Mouse (Mus musculus) urinary bladder, postnatal 10 days (tissue): ENCODE data around the gene D930007J09Rik.

Experiments used
- DNase-seq: peaks from one replicate; pipeline ENCODE4 v3.0.0; 2022; ENCODE audit warnings: low spot score

D930007J09Rik gene

GRCm38 (mm10) chr13:32819926-32820325, 17.3 kb upstream of the D930007J09Rik start:
- no peak for DNase-seq

GRCm38 (mm10) chr13:32819241-32819640, 16.6 kb upstream of the D930007J09Rik start:
- DNase-seq, result no peak

- no peak for DNase-seq
Observed at GRCm38 (mm10) chr13:32807624-32808023, 5.0 kb upstream of the D930007J09Rik start.

- no peak for DNase-seq
Observed at GRCm38 (mm10) chr13:32806820-32807219, 4.2 kb upstream of the D930007J09Rik start.

GRCm38 (mm10) chr13:32803701-32804345, 1.2 kb upstream of the D930007J09Rik start:
- no peak for DNase-seq

- DNase-seq, result peak; percentile 83
Observed at GRCm38 (mm10) chr13:32801693-32802221, 892 bp downstream of the D930007J09Rik start, which contains the start of gene Wrnip1. Wrnip1 (plus strand) TSS chr13:32802038.

GRCm38 (mm10) chr13:32800859-32801258, 1.8 kb downstream of the D930007J09Rik start:
- DNase-seq, result no peak

GRCm38 (mm10) chr13:32799131-32799530, 3.5 kb downstream of the D930007J09Rik start:
- no peak for DNase-seq

GRCm38 (mm10) chr13:32797085-32797484, 5.6 kb downstream of the D930007J09Rik start:
- no peak for DNase-seq

GRCm38 (mm10) chr13:32795166-32795565, 7.5 kb downstream of the D930007J09Rik start:
- DNase-seq, result no peak

- no peak for DNase-seq
Observed at GRCm38 (mm10) chr13:32794619-32795018, 8.0 kb downstream of the D930007J09Rik start.

- no peak for DNase-seq
Observed at GRCm38 (mm10) chr13:32789781-32790180, 12.9 kb downstream of the D930007J09Rik start.

GRCm38 (mm10) chr13:32787584-32787983, 15.1 kb downstream of the D930007J09Rik start:
- DNase-seq, result no peak

GRCm38 (mm10) chr13:32783816-32784215, 18.8 kb downstream of the D930007J09Rik start, which contains the start of gene Mylk4:
Mylk4 (minus strand) TSS chr13:32783954.
- DNase-seq, result no peak

GRCm38 (mm10) chr13:32783055-32783454, 19.6 kb downstream of the D930007J09Rik start:
- no peak for DNase-seq

GRCm38 (mm10) chr13:32778861-32779260, 23.8 kb downstream of the D930007J09Rik start:
- DNase-seq, result no peak

GRCm38 (mm10) chr13:32776350-32776749, 26.3 kb downstream of the D930007J09Rik start:
- DNase-seq, result no peak

- no peak for DNase-seq
Observed at GRCm38 (mm10) chr13:32775889-32776288, 26.8 kb downstream of the D930007J09Rik start.

GRCm38 (mm10) chr13:32769960-32770359, 32.7 kb downstream of the D930007J09Rik start:
- DNase-seq, result no peak

GRCm38 (mm10) chr13:32768104-32768503, 34.5 kb downstream of the D930007J09Rik start:
- no peak for DNase-seq

GRCm38 (mm10) chr13:32764448-32764847, 38.2 kb downstream of the D930007J09Rik start:
- no peak for DNase-seq

- no peak for DNase-seq
Observed at GRCm38 (mm10) chr13:32763141-32763540, 39.5 kb downstream of the D930007J09Rik start.

GRCm38 (mm10) chr13:32760795-32761194, 41.9 kb downstream of the D930007J09Rik start:
- no peak for DNase-seq

GRCm38 (mm10) chr13:32759036-32759435, 43.6 kb downstream of the D930007J09Rik start:
- no peak for DNase-seq
